Mouse (Mus musculus) splenic B cell, adult 2 months (primary cell): ENCODE measurements around the gene Gpm6b.

Experiments used
- DNase-seq: peaks from one replicate; pipeline ENCODE4 v3.0.0-alpha.2; 2011; ENCODE audit warnings: low read depth, low spot score
- H3K27me3 ChIP-seq: 2 replicates; pipeline ENCODE4 v1.6.1; 2012; ENCODE audit warnings: mild to moderate bottlenecking, low read length, moderate library complexity, mixed read lengths; ENCODE audit not compliant: control insufficient read depth, poor library complexity, insufficient read depth, severe bottlenecking
- H3K36me3 ChIP-seq: 2 replicates; pipeline ENCODE4 v1.6.1; 2012; ENCODE audit warnings: mild to moderate bottlenecking, low read length, moderate library complexity, mixed read lengths; ENCODE audit not compliant: control insufficient read depth, poor library complexity, insufficient read depth, severe bottlenecking

The Gpm6b gene

GRCm38 (mm10) chrX:166328219-166328901 is 89.6 kb downstream of the Gpm6b start:
- H3K27me3 ChIP-seq, result no peaks in the 10 kb centered on the region
- H3K36me3 ChIP-seq, result no peaks in the 10 kb centered on the region
- DNase-seq, result no peak

- no peaks in the 10 kb centered on the region for H3K27me3 ChIP-seq
- no peaks in the 10 kb centered on the region for H3K36me3 ChIP-seq
- DNase-seq, result peak; percentile 58
Measured at GRCm38 (mm10) chrX:166328904-166329451, 90.3 kb downstream of the Gpm6b start.

GRCm38 (mm10) chrX:166334516-166335136 is 95.9 kb downstream of the Gpm6b start:
- no peak for DNase-seq
- Histone ChIP-seq H3K36me3 (no peaks in the 10 kb centered on the region), H3K27me3 (no peaks in the 10 kb centered on the region)

- no peak for DNase-seq
- no peaks in the 10 kb centered on the region for H3K36me3 ChIP-seq
- no peaks in the 10 kb centered on the region for H3K27me3 ChIP-seq
Measured at GRCm38 (mm10) chrX:166338353-166338752, 99.6 kb downstream of the Gpm6b start.

GRCm38 (mm10) chrX:166338784-166339520 is 100.2 kb downstream of the Gpm6b start:
- no peaks in the 10 kb centered on the region for H3K36me3 ChIP-seq
- no peaks in the 10 kb centered on the region for H3K27me3 ChIP-seq
- DNase-seq, result no peak

- no peak for DNase-seq
- Histone ChIP-seq H3K27me3 (no peaks in the 10 kb centered on the region), H3K36me3 (no peaks in the 10 kb centered on the region)
Measured at GRCm38 (mm10) chrX:166339911-166340310, 101.2 kb downstream of the Gpm6b start.

- Histone ChIP-seq H3K27me3 (no peaks in the 10 kb centered on the region), H3K36me3 (no peaks in the 10 kb centered on the region)
- DNase-seq, result no peak
Measured at GRCm38 (mm10) chrX:166341795-166342194, 103.1 kb downstream of the Gpm6b start.

- no peaks in the 10 kb centered on the region for H3K27me3 ChIP-seq
- no peak for DNase-seq
- H3K36me3 ChIP-seq, result no peaks in the 10 kb centered on the region
Measured at GRCm38 (mm10) chrX:166344228-166345015, 105.7 kb downstream of the Gpm6b start.

- Histone ChIP-seq H3K36me3 (no peaks in the 10 kb centered on the region), H3K27me3 (no peaks in the 10 kb centered on the region)
- no peak for DNase-seq
Measured at GRCm38 (mm10) chrX:166348086-166348485, 109.4 kb downstream of the Gpm6b start.

GRCm38 (mm10) chrX:166348634-166349033 is 109.9 kb downstream of the Gpm6b start:
- DNase-seq, result no peak
- Histone ChIP-seq H3K27me3 (no peaks in the 10 kb centered on the region), H3K36me3 (no peaks in the 10 kb centered on the region)

- Histone ChIP-seq H3K27me3 (no peaks in the 10 kb centered on the region), H3K36me3 (no peaks in the 10 kb centered on the region)
- peak; percentile 78 for DNase-seq
Measured at GRCm38 (mm10) chrX:166351790-166352189, 113.1 kb downstream of the Gpm6b start.

- DNase-seq, result no peak
- Histone ChIP-seq H3K27me3 (no peaks in the 10 kb centered on the region), H3K36me3 (no peaks in the 10 kb centered on the region)
Measured at GRCm38 (mm10) chrX:166353412-166353811, 114.7 kb downstream of the Gpm6b start.

- no peak for DNase-seq
- Histone ChIP-seq H3K36me3 (no peaks in the 10 kb centered on the region), H3K27me3 (no peaks in the 10 kb centered on the region)
Measured at GRCm38 (mm10) chrX:166354913-166355312, 116.2 kb downstream of the Gpm6b start.

GRCm38 (mm10) chrX:166356276-166356675 is 117.6 kb downstream of the Gpm6b start:
- no peak for DNase-seq
- Histone ChIP-seq H3K36me3 (no peaks in the 10 kb centered on the region), H3K27me3 (no peaks in the 10 kb centered on the region)
